Mouse (Mus musculus) ES-E14 (cell line): Measurements from ENCODE around the gene Hras.
A peak's percentile ranks its signal among the peaks of the same experiment; 100 is the strongest.

ENCODE experiments used
- CHD2 ChIP-seq: IDR thresholded peaks from 2 replicates; pipeline ENCODE4 v1.6.1; 2014; ENCODE audit warnings: mild to moderate bottlenecking, low read depth, low read length, inconsistent platforms
- MAFK ChIP-seq: IDR thresholded peaks from 2 replicates; pipeline ENCODE4 v1.6.1; 2014; ENCODE audit warnings: mild to moderate bottlenecking, low read depth, low read length, inconsistent platforms; ENCODE audit not compliant: insufficient read depth
- ZC3H11A ChIP-seq: IDR thresholded peaks from 2 replicates; pipeline ENCODE4 v1.6.1; 2012; ENCODE audit warnings: low read depth, mild to moderate bottlenecking, inconsistent platforms, low read length, borderline replicate concordance

DNA sequence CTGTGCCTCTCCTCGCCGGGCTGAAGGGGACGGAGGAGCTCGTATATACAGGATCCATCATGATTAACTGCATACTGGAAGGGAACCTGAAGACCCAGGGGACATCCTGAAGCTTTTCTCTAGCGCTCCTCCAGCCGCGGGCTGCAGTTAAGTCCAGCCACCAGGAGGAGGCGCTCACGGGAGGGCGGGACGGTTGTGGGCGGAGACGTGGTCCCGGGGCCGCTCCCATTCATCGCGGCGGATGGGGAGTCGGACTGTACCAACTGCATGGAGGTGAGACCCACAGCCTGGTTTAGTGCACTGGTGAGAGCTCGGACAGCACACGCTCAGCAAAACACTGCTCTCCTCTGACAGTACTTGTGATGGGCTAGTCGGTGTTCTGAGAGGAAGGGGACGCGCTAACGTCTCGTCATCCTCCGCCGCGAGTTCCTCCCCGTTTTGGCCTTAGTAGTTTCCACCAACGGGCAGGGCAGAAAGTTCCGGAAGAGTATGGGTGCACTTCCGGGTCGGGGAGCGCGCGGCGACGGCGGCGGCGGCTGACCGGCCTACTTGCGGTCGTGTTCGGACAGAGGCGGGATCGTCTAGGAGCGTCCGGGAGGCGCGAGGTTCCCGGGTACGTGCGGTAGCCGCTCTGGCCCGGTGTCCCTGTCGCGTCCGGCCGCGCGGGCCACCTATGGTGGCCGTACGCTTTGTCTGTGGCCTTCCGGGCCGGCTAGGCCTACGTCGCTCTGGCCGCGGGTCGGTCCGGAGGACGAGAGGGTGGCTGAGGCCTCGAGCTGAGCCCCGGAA, 34.7 kb upstream of the Hras start, which contains the start of gene Phrf1:
- TF ChIP-seq MAFK: 0 out of 2 replicates have a peak, but pooled peaks have one; percentile 4
- TF ChIP-seq CHD2: no peak
- TF ChIP-seq ZC3H11A: 0 out of 2 replicates have a peak, but pooled peaks have one; percentile 19
